Mouse (Mus musculus) heart, embryonic 12.5 days (tissue): Measurements from ENCODE around the gene Glrb. TPM values are rescaled to one million over a fixed set of nuclear protein-coding genes. Genes with fewer than 3 reads are reported as not detected.

ENCODE experiments used
- ATAC-seq: fragments of 200-750 bp; cut with Nextera tagmentation; 2 replicates; pipeline ENCODE4 v1.8.0; 2017; ENCODE audit warnings: moderate TSS enrichment, moderate library complexity; ENCODE audit not compliant: insufficient number of reproducible peaks, low FRiP score
- H3K27ac ChIP-seq: fragments of 300-500 bp; sonication (generic); 2 replicates; pipeline ENCODE4 v1.5.1; 2016; ENCODE audit warnings: mild to moderate bottlenecking, moderate library complexity; ENCODE audit not compliant: poor library complexity, severe bottlenecking
- H3K27me3 ChIP-seq: fragments of 300-500 bp; sonication (generic); replicated peaks from 2 replicates; pipeline ENCODE4 v1.6.1; 2016; ENCODE audit warnings: mild to moderate bottlenecking, moderate library complexity
- H3K36me3 ChIP-seq: fragments of 300-500 bp; sonication (generic); 2 replicates; pipeline ENCODE4 v1.6.1; 2016; ENCODE audit warnings: mild to moderate bottlenecking, moderate library complexity
- H3K4me1 ChIP-seq: fragments of 300-500 bp; sonication (generic); replicated peaks from 2 replicates; pipeline ENCODE4 v1.6.1; 2016; ENCODE audit warnings: mild to moderate bottlenecking
- H3K4me2 ChIP-seq: fragments of 300-500 bp; sonication (generic); 2 replicates; pipeline ENCODE4 v1.6.1; 2016; ENCODE audit warnings: mild to moderate bottlenecking, moderate library complexity
- H3K4me3 ChIP-seq: fragments of 300-500 bp; sonication (generic); 2 replicates; pipeline ENCODE4 v1.5.1; 2016; ENCODE audit warnings: mild to moderate bottlenecking
- H3K9ac ChIP-seq: fragments of 300-500 bp; sonication (generic); 2 replicates; pipeline ENCODE4 v1.6.1; 2016; ENCODE audit warnings: mild to moderate bottlenecking, moderate library complexity
- H3K9me3 ChIP-seq: fragments of 300-500 bp; sonication (generic); replicated peaks from 2 replicates; pipeline ENCODE4 v1.6.1; 2016; ENCODE audit warnings: mild to moderate bottlenecking, moderate library complexity
- WGBS: fragments of 180-500 bp; shearing (Covaris S2); methylation state at CpG from one replicate; pipeline ENCODE4 v1.1.7; 2016; 5-methylcytosine and 5-hydroxymethylcytosine counted together
- polyA plus RNA-seq: library from polyadenylated mRNA; unstranded; fragments of >200 nt; fragmentation: Nextera tagmentation; extraction: Ambion mirVana; gene quantifications from 2 replicates; pipeline ENCODE4 v1.2.1, GENCODE M21; 2016

Gene Glrb
- polyA plus RNA-seq, 1 experiment from 2014 or later: 6.0 TPM

GRCm38 (mm10) chr3:80880660-80881293, 32.7 kb downstream of the Glrb start:
- 75% methylated on average over 6 of the region's 6 CpGs for WGBS
- H3K9me3 ChIP-seq: no peaks in the 10 kb centered on the region
- H3K36me3 ChIP-seq: no peaks in the 10 kb centered on the region
- ATAC-seq: no peak
- no peak overlapping the region for H3K4me2 ChIP-seq
- H3K4me1 ChIP-seq: 0 out of 2 replicates have a peak, but pooled peaks cover 11% of the 10 kb centered on the region
- H3K9ac ChIP-seq: no peak overlapping the region
- no peak overlapping the region for H3K27ac ChIP-seq
- H3K27me3 ChIP-seq: no peaks in the 10 kb centered on the region
- no peak overlapping the region for H3K4me3 ChIP-seq

- no peak for ATAC-seq
Observed at GRCm38 (mm10) chr3:80878571-80878970, 34.9 kb downstream of the Glrb start.

GRCm38 (mm10) chr3:80874690-80875353, 38.6 kb downstream of the Glrb start:
- Histone ChIP-seq H3K36me3 (no peaks in the 10 kb centered on the region), H3K9me3 (no peaks in the 10 kb centered on the region), H3K27ac (no peak overlapping the region), H3K9ac (no peak overlapping the region), H3K27me3 (no peaks in the 10 kb centered on the region), H3K4me2 (no peak overlapping the region), H3K4me3 (no peak overlapping the region), H3K4me1 (no peaks in the 10 kb centered on the region)
- 80% methylated on average over 7 of the region's 7 CpGs for WGBS
- ATAC-seq: no peak

More at GRCm38 (mm10) chr3:80878571-80878970, 34.9 kb downstream of the Glrb start:
- WGBS: 29% methylated on average over 5 of the region's 5 CpGs
- Histone ChIP-seq H3K4me2 (no peak overlapping the region), H3K4me3 (no peak overlapping the region), H3K9me3 (no peaks in the 10 kb centered on the region), H3K27ac (no peak overlapping the region), H3K36me3 (no peaks in the 10 kb centered on the region), H3K9ac (no peak overlapping the region), H3K27me3 (no peaks in the 10 kb centered on the region), H3K4me1 (no peaks in the 10 kb centered on the region)

- ATAC-seq: no peak
- Histone ChIP-seq H3K36me3 (no peaks in the 10 kb centered on the region), H3K4me1 (no peaks in the 10 kb centered on the region), H3K4me3 (no peak overlapping the region), H3K9me3 (no peaks in the 10 kb centered on the region), H3K27ac (no peak overlapping the region), H3K27me3 (no peaks in the 10 kb centered on the region), H3K9ac (no peak overlapping the region), H3K4me2 (no peak overlapping the region)
- 81% methylated on average over 5 of the region's 5 CpGs for WGBS
Observed at GRCm38 (mm10) chr3:80874081-80874480, 39.4 kb downstream of the Glrb start.

GRCm38 (mm10) chr3:80871472-80872171, 41.8 kb downstream of the Glrb start:
- no peaks in the 10 kb centered on the region for H3K4me1 ChIP-seq
- H3K4me2 ChIP-seq: no peak overlapping the region
- no peaks in the 10 kb centered on the region for H3K27me3 ChIP-seq
- no peak overlapping the region for H3K9ac ChIP-seq
- H3K27ac ChIP-seq: no peak overlapping the region
- 91% methylated on average over 1 of the region's 1 CpGs for whole genome bisulfite sequencing
- ATAC-seq: no peak
- H3K4me3 ChIP-seq: no peak overlapping the region
- H3K9me3 ChIP-seq: no peaks in the 10 kb centered on the region
- H3K36me3 ChIP-seq: no peaks in the 10 kb centered on the region

- 67% methylated on average over 3 of the region's 3 CpGs for WGBS
- no peak for ATAC-seq
- H3K9ac ChIP-seq: no peak overlapping the region
- H3K36me3 ChIP-seq: no peaks in the 10 kb centered on the region
- no peak overlapping the region for H3K4me3 ChIP-seq
- no peak overlapping the region for H3K27ac ChIP-seq
- H3K9me3 ChIP-seq: no peaks in the 10 kb centered on the region
- H3K4me2 ChIP-seq: no peak overlapping the region
- no peaks in the 10 kb centered on the region for H3K27me3 ChIP-seq
- H3K4me1 ChIP-seq: no peaks in the 10 kb centered on the region
Observed at GRCm38 (mm10) chr3:80867328-80867727, 46.1 kb downstream of the Glrb start.

- H3K27me3 ChIP-seq: no peaks in the 10 kb centered on the region
- no peaks in the 10 kb centered on the region for H3K36me3 ChIP-seq
- H3K4me1 ChIP-seq: no peaks in the 10 kb centered on the region
- no peak overlapping the region for H3K27ac ChIP-seq
- WGBS: 73% methylated on average over 3 of the region's 3 CpGs
- no peaks in the 10 kb centered on the region for H3K9me3 ChIP-seq
- H3K4me2 ChIP-seq: no peak overlapping the region
- ATAC-seq: no peak
- H3K4me3 ChIP-seq: no peak overlapping the region
- no peak overlapping the region for H3K9ac ChIP-seq
Observed at GRCm38 (mm10) chr3:80852912-80853507, 60.5 kb downstream of the Glrb start.

- Histone ChIP-seq H3K4me2 (no peak overlapping the region), H3K4me3 (no peak overlapping the region), H3K36me3 (no peaks in the 10 kb centered on the region), H3K9me3 (no peaks in the 10 kb centered on the region), H3K27me3 (no peaks in the 10 kb centered on the region), H3K27ac (no peak overlapping the region), H3K4me1 (no peaks in the 10 kb centered on the region), H3K9ac (no peak overlapping the region)
- 83% methylated on average over 10 of the region's 10 CpGs for WGBS
- ATAC-seq: no peak
Observed at GRCm38 (mm10) chr3:80850947-80851346, 62.5 kb downstream of the Glrb start.

- WGBS: 80% methylated on average over 2 of the region's 2 CpGs
- no peak for ATAC-seq
Observed at GRCm38 (mm10) chr3:80845634-80846033, 67.8 kb downstream of the Glrb start.

GRCm38 (mm10) chr3:80839845-80840244, 73.6 kb downstream of the Glrb start:
- Histone ChIP-seq H3K36me3 (no peaks in the 10 kb centered on the region), H3K4me2 (no peak overlapping the region), H3K27ac (no peak overlapping the region), H3K9me3 (no peaks in the 10 kb centered on the region), H3K9ac (no peak overlapping the region), H3K4me1 (no peaks in the 10 kb centered on the region), H3K27me3 (no peaks in the 10 kb centered on the region), H3K4me3 (no peak overlapping the region)
- WGBS: 76% methylated on average over 5 of the region's 5 CpGs
- no peak for ATAC-seq

More at GRCm38 (mm10) chr3:80845634-80846033, 67.8 kb downstream of the Glrb start:
- Histone ChIP-seq H3K27ac (no peak overlapping the region), H3K9me3 (no peaks in the 10 kb centered on the region), H3K4me3 (no peak overlapping the region), H3K4me2 (no peak overlapping the region), H3K27me3 (no peaks in the 10 kb centered on the region), H3K4me1 (no peaks in the 10 kb centered on the region), H3K36me3 (no peaks in the 10 kb centered on the region), H3K9ac (no peak overlapping the region)

GRCm38 (mm10) chr3:80837583-80837982, 75.9 kb downstream of the Glrb start:
- WGBS: 48% methylated on average over 3 of the region's 3 CpGs
- ATAC-seq: no peak
- Histone ChIP-seq H3K4me2 (no peak overlapping the region), H3K27me3 (no peaks in the 10 kb centered on the region), H3K36me3 (no peaks in the 10 kb centered on the region), H3K4me1 (no peaks in the 10 kb centered on the region), H3K27ac (no peak overlapping the region), H3K9ac (no peak overlapping the region), H3K4me3 (no peak overlapping the region), H3K9me3 (no peaks in the 10 kb centered on the region)
